Mouse (Mus musculus): ENCODE results near the gene Mamdc2. TPM values are rescaled to one million over a fixed set of nuclear protein-coding genes. Genes with fewer than 3 reads are reported as not detected.

Mamdc2 gene
- polyA plus RNA-seq, 1 experiment from 2014 or later, result 1.1 TPM

GRCm38 (mm10) chr19:23353881-23354401, 94.3 kb downstream of the Mamdc2 start:
- H3K9me3 ChIP-seq, result no peaks in the 10 kb centered on the region
- no peak overlapping the region for H3K4me3 ChIP-seq
- ATAC-seq (ENCODE audit: extremely low read depth, insufficient number of reproducible peaks, low FRiP score, low TSS enrichment), result no peak
- H3K36me3 ChIP-seq, result no peaks in the 10 kb centered on the region
- 40% methylated on average over 9 of the region's 9 CpGs for WGBS
- peaks cover 11% of the 10 kb centered on the region for H3K4me1 ChIP-seq
- H3K27ac ChIP-seq (replicated peaks), result peak overlapping the region; percentile 58; the same call in 1 of the 2 replicates
- no peak overlapping the region for H3K9ac ChIP-seq
- H3K4me2 ChIP-seq, result no peak overlapping the region
- H3K27me3 ChIP-seq (replicated peaks), result no peaks in the 10 kb centered on the region

DNA sequence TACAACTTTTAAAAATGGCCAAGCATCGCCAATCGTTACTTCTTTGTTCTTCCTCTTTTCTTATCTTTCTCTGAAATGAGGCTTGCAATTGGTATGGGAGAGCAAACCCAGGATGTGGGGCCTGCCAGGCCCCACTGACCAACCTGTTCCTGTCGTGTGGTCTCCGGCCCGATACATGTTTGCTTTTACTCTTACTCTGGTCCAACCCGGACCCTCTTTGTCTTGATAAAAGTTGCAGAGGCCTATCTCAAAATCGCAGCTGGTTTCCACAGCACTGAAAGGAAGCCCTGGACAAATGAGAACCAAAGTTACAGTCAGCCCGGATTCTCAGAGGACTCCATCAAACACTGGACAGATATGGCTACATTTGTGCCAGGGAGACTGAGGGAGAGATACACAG, 95.1 kb downstream of the Mamdc2 start:
- WGBS, result 31% methylated on average over 8 of the region's 8 CpGs
- no peaks in the 10 kb centered on the region for H3K36me3 ChIP-seq
- peaks cover 11% of the 10 kb centered on the region for H3K4me1 ChIP-seq
- ATAC-seq (ENCODE audit: extremely low read depth, insufficient number of reproducible peaks, low FRiP score, low TSS enrichment), result no peak
- H3K9ac ChIP-seq, result no peak overlapping the region
- H3K4me3 ChIP-seq, result no peak overlapping the region
- peak overlapping the region; percentile 58; the same call in 1 of the 2 replicates for H3K27ac ChIP-seq (replicated peaks)
- H3K9me3 ChIP-seq, result no peaks in the 10 kb centered on the region
- H3K4me2 ChIP-seq, result no peak overlapping the region
- H3K27me3 ChIP-seq (replicated peaks), result no peaks in the 10 kb centered on the region

GRCm38 (mm10) chr19:23351808-23352491, 96.3 kb downstream of the Mamdc2 start:
- H3K27me3 ChIP-seq (replicated peaks), result no peaks in the 10 kb centered on the region
- no peak overlapping the region for H3K4me2 ChIP-seq
- no peaks in the 10 kb centered on the region for H3K9me3 ChIP-seq
- H3K36me3 ChIP-seq, result no peaks in the 10 kb centered on the region
- peak overlapping the region; percentile 45 for H3K27ac ChIP-seq (replicated peaks)
- H3K4me3 ChIP-seq, result no peak overlapping the region
- no peak overlapping the region for H3K9ac ChIP-seq
- WGBS, result 62% methylated on average over 13 of the region's 13 CpGs
- H3K4me1 ChIP-seq, result peaks cover 11% of the 10 kb centered on the region
- ATAC-seq (ENCODE audit: extremely low read depth, insufficient number of reproducible peaks, low FRiP score, low TSS enrichment), result no peak

GRCm38 (mm10) chr19:23349930-23350329, 98.3 kb downstream of the Mamdc2 start:
- no peaks in the 10 kb centered on the region for H3K27me3 ChIP-seq (replicated peaks)
- H3K9ac ChIP-seq, result no peak overlapping the region
- no peak overlapping the region for H3K27ac ChIP-seq (replicated peaks)
- no peak for ATAC-seq (ENCODE audit: extremely low read depth, insufficient number of reproducible peaks, low FRiP score, low TSS enrichment)
- H3K4me2 ChIP-seq, result no peak overlapping the region
- no peak overlapping the region for H3K4me3 ChIP-seq
- H3K36me3 ChIP-seq, result no peaks in the 10 kb centered on the region
- H3K9me3 ChIP-seq, result no peaks in the 10 kb centered on the region
- peaks cover 11% of the 10 kb centered on the region for H3K4me1 ChIP-seq
- WGBS, result 65% methylated on average over 2 of the region's 2 CpGs

GRCm38 (mm10) chr19:23342782-23343181, 105.5 kb downstream of the Mamdc2 start:
- no peak for ATAC-seq (ENCODE audit: extremely low read depth, insufficient number of reproducible peaks, low FRiP score, low TSS enrichment)
- Histone ChIP-seq H3K4me1 (no peaks in the 10 kb centered on the region), H3K4me2 (no peak overlapping the region), H3K9me3 (no peaks in the 10 kb centered on the region), H3K9ac (no peak overlapping the region), H3K4me3 (no peak overlapping the region), H3K36me3 (no peaks in the 10 kb centered on the region), H3K27ac (replicated peaks) (no peak overlapping the region), H3K27me3 (replicated peaks) (no peaks in the 10 kb centered on the region)
- 84% methylated on average over 3 of the region's 3 CpGs for WGBS

- Histone ChIP-seq H3K4me1 (no peaks in the 10 kb centered on the region), H3K9ac (no peak overlapping the region), H3K4me2 (no peak overlapping the region), H3K27me3 (replicated peaks) (no peaks in the 10 kb centered on the region), H3K4me3 (no peak overlapping the region), H3K9me3 (no peaks in the 10 kb centered on the region; the same call in 1 of the 2 replicates), H3K36me3 (no peaks in the 10 kb centered on the region), H3K27ac (replicated peaks) (no peak overlapping the region)
- WGBS, result 76% methylated on average over 1 of the region's 1 CpGs
- ATAC-seq (ENCODE audit: extremely low read depth, insufficient number of reproducible peaks, low FRiP score, low TSS enrichment), result no peak
These were observed 115.4 kb downstream of the Mamdc2 start for GRCm38 (mm10) chr19:23332883-23333282.

- 40% methylated on average over 6 of the region's 6 CpGs for WGBS
- H3K4me1 ChIP-seq, result no peaks in the 10 kb centered on the region
- H3K9ac ChIP-seq, result no peak overlapping the region
- H3K36me3 ChIP-seq, result no peaks in the 10 kb centered on the region
- no peak overlapping the region for H3K4me3 ChIP-seq
- H3K27ac ChIP-seq (replicated peaks), result no peak overlapping the region
- H3K4me2 ChIP-seq, result no peak overlapping the region
- no peaks in the 10 kb centered on the region; the same call in 1 of the 2 replicates for H3K9me3 ChIP-seq
- H3K27me3 ChIP-seq (replicated peaks), result no peaks in the 10 kb centered on the region
- ATAC-seq (ENCODE audit: extremely low read depth, insufficient number of reproducible peaks, low FRiP score, low TSS enrichment), result no peak
These were observed 117.4 kb downstream of the Mamdc2 start for GRCm38 (mm10) chr19:23330842-23331241.

GRCm38 (mm10) chr19:23329346-23329745, 118.9 kb downstream of the Mamdc2 start:
- no peaks in the 10 kb centered on the region for H3K4me1 ChIP-seq
- no peak overlapping the region for H3K4me3 ChIP-seq
- H3K9ac ChIP-seq, result no peak overlapping the region
- ATAC-seq (ENCODE audit: extremely low read depth, insufficient number of reproducible peaks, low FRiP score, low TSS enrichment), result no peak
- H3K27ac ChIP-seq (replicated peaks), result no peak overlapping the region
- H3K36me3 ChIP-seq, result no peaks in the 10 kb centered on the region
- no peak overlapping the region for H3K4me2 ChIP-seq
- H3K9me3 ChIP-seq, result no peaks in the 10 kb centered on the region; the same call in 1 of the 2 replicates
- no peaks in the 10 kb centered on the region for H3K27me3 ChIP-seq (replicated peaks)
- 88% methylated on average over 2 of the region's 2 CpGs for WGBS

DNA sequence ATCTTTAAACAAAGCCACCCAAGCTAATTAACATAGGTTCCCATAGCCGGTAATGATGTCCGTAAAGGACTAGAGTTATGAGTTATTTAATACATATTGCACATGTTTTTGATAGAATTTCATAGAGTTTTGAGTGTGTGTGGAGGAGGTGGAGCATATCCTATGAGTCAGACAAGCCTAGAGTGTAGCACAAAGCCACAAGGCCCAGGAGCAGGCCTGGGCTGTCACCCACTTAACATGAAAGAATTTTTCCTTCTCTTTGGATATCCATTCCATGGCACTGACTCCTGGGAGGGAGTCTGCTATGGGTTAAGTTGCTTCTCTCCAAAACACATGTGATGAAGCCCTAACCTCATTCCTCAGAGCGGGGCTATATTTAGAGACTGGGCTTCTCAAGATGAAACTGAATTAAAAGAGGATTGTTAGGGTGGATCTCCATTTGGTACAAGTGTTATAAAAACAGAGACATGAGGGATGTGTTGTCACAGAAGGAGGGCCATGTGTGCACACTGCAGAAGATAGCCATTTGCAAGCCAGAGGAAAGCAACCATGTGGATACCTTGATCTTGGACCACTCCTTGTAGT, 121.1 kb downstream of the Mamdc2 start:
- Histone ChIP-seq H3K9ac (no peak overlapping the region), H3K27me3 (replicated peaks) (no peaks in the 10 kb centered on the region), H3K4me3 (no peak overlapping the region), H3K4me2 (no peak overlapping the region), H3K27ac (replicated peaks) (no peak overlapping the region), H3K4me1 (no peaks in the 10 kb centered on the region), H3K9me3 (no peaks in the 10 kb centered on the region; the same call in 1 of the 2 replicates), H3K36me3 (no peaks in the 10 kb centered on the region)
- ATAC-seq (ENCODE audit: extremely low read depth, insufficient number of reproducible peaks, low FRiP score, low TSS enrichment), result no peak
- 85% methylated on average over 3 of the region's 3 CpGs for WGBS

DNA sequence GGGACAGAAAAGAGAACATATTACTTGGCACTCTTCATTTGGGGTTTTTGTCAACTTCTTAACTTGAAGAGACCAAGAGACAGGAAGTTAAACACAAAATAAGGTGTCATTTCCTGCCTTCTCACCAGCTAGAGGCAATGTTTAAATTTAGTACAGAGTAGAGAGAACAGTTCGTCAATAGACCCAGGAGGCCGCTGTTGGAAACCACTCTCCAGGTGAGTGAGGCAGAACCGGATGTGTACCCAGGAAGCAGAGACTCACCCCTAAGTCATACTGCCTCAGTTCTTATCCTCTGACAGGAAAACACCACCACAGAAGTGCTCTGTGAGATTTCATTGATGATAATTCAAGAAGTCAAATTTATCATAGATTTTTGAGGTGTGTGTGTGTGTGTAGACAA, 125.1 kb downstream of the Mamdc2 start:
- 54% methylated on average over 3 of the region's 3 CpGs for WGBS
- Histone ChIP-seq H3K4me2 (no peak overlapping the region), H3K36me3 (no peaks in the 10 kb centered on the region), H3K27ac (replicated peaks) (no peak overlapping the region), H3K27me3 (replicated peaks) (no peaks in the 10 kb centered on the region), H3K9me3 (no peaks in the 10 kb centered on the region), H3K4me3 (no peak overlapping the region), H3K4me1 (no peaks in the 10 kb centered on the region), H3K9ac (no peak overlapping the region)
- no peak for ATAC-seq (ENCODE audit: extremely low read depth, insufficient number of reproducible peaks, low FRiP score, low TSS enrichment)

- Histone ChIP-seq H3K9me3 (no peaks in the 10 kb centered on the region), H3K4me3 (no peak overlapping the region), H3K36me3 (no peaks in the 10 kb centered on the region), H3K9ac (no peak overlapping the region), H3K4me2 (no peak overlapping the region), H3K27ac (replicated peaks) (no peak overlapping the region), H3K4me1 (no peaks in the 10 kb centered on the region), H3K27me3 (replicated peaks) (no peaks in the 10 kb centered on the region)
- 79% methylated on average over 5 of the region's 5 CpGs for WGBS
- ATAC-seq (ENCODE audit: extremely low read depth, insufficient number of reproducible peaks, low FRiP score, low TSS enrichment), result no peak
These were observed 130.3 kb downstream of the Mamdc2 start for GRCm38 (mm10) chr19:23317989-23318358.
